Mouse (Mus musculus) heart, embryonic 15.5 days (tissue): ENCODE results near the gene Chrnd. TPM values are rescaled to one million over a fixed set of nuclear protein-coding genes. Genes with fewer than 3 reads are reported as not detected.

ENCODE experiments used
- ATAC-seq: fragments of 200-750 bp; cut with Nextera tagmentation; replicated peaks from 2 replicates; pipeline ENCODE4 v1.8.0; 2017; ENCODE audit warnings: low read depth, moderate TSS enrichment; ENCODE audit not compliant: insufficient number of reproducible peaks, insufficient read depth, low FRiP score
- H3K27ac ChIP-seq: fragments of 300-500 bp; sonication (generic); 2 replicates; pipeline ENCODE4 v1.5.1; 2015; ENCODE audit warnings: mild to moderate bottlenecking, inconsistent platforms
- H3K27me3 ChIP-seq: fragments of 300-500 bp; sonication (generic); 2 replicates; pipeline ENCODE4 v1.6.1; 2015; ENCODE audit warnings: inconsistent platforms
- H3K36me3 ChIP-seq: fragments of 300-500 bp; sonication (generic); 2 replicates; pipeline ENCODE4 v1.6.1; 2015; ENCODE audit warnings: mild to moderate bottlenecking, inconsistent platforms
- H3K4me1 ChIP-seq: fragments of 300-500 bp; sonication (generic); replicated peaks from 2 replicates; pipeline ENCODE4 v1.6.1; 2015; ENCODE audit warnings: inconsistent platforms
- H3K4me2 ChIP-seq: fragments of 300-500 bp; sonication (generic); 2 replicates; pipeline ENCODE4 v1.6.1; 2015; ENCODE audit warnings: inconsistent platforms, mild to moderate bottlenecking, moderate library complexity
- H3K4me3 ChIP-seq: fragments of 300-500 bp; sonication (generic); 2 replicates; pipeline ENCODE4 v1.5.1; 2015; ENCODE audit warnings: mild to moderate bottlenecking, inconsistent platforms
- H3K9ac ChIP-seq: fragments of 300-500 bp; sonication (generic); 2 replicates; pipeline ENCODE4 v1.6.1; 2015; ENCODE audit warnings: mild to moderate bottlenecking, inconsistent platforms
- H3K9me3 ChIP-seq: fragments of 300-500 bp; sonication (generic); replicated peaks from 2 replicates; pipeline ENCODE4 v1.6.1; 2016; ENCODE audit warnings: inconsistent platforms
- WGBS: fragments of 180-500 bp; shearing (Covaris S2); methylation state at CpG from one replicate; pipeline ENCODE4 v1.1.7; 2015; ENCODE audit warnings: mixed read lengths; 5-methylcytosine and 5-hydroxymethylcytosine counted together
- polyA plus RNA-seq: library from polyadenylated mRNA; unstranded; fragments of >200 nt; fragmentation: Nextera tagmentation; extraction: Ambion mirVana; gene quantifications from 2 replicates; pipeline ENCODE4 v1.2.1, GENCODE M21; 2015

The Chrnd gene
- polyA plus RNA-seq, 1 experiment from 2014 or later, result not detected

- no peaks in the 10 kb centered on the region for H3K9me3 ChIP-seq
- H3K4me2 ChIP-seq, result no peak overlapping the region
- H3K4me1 ChIP-seq, result peaks cover 5% of the 10 kb centered on the region
- no peak for ATAC-seq
- H3K36me3 ChIP-seq, result peaks cover 5% of the 10 kb centered on the region; the same call in 1 of the 2 replicates
- WGBS, result 85% methylated on average over 8 of the region's 8 CpGs
- no peak overlapping the region for H3K9ac ChIP-seq
- no peaks in the 10 kb centered on the region for H3K27me3 ChIP-seq
- H3K4me3 ChIP-seq, result no peak overlapping the region
- H3K27ac ChIP-seq, result no peak overlapping the region
Observed at GRCm38 (mm10) chr1:87243021-87243420, 52.6 kb downstream of the Chrnd start.

GRCm38 (mm10) chr1:87245430-87245829, 55.0 kb downstream of the Chrnd start:
- H3K4me3 ChIP-seq, result no peak overlapping the region
- ATAC-seq, result no peak
- no peaks in the 10 kb centered on the region for H3K36me3 ChIP-seq
- H3K9ac ChIP-seq, result no peak overlapping the region
- H3K27me3 ChIP-seq, result no peaks in the 10 kb centered on the region
- peaks cover 5% of the 10 kb centered on the region for H3K4me1 ChIP-seq
- no peak overlapping the region for H3K27ac ChIP-seq
- H3K4me2 ChIP-seq, result no peak overlapping the region
- no peaks in the 10 kb centered on the region for H3K9me3 ChIP-seq
- WGBS, result 19% methylated on average over 1 of the region's 1 CpGs

GRCm38 (mm10) chr1:87245929-87246815, 55.8 kb downstream of the Chrnd start:
- Histone ChIP-seq H3K4me3 (no peak overlapping the region), H3K4me2 (peak overlapping the region; percentile 37; the same call in 1 of the 2 replicates), H3K27ac (no peak overlapping the region), H3K9ac (no peak overlapping the region), H3K9me3 (no peaks in the 10 kb centered on the region), H3K27me3 (no peaks in the 10 kb centered on the region), H3K36me3 (no peaks in the 10 kb centered on the region), H3K4me1 (peaks cover 5% of the 10 kb centered on the region)
- peak; percentile 60; the same call in 1 of the 2 replicates for ATAC-seq
- WGBS, result 28% methylated on average over 22 of the region's 22 CpGs

Other genes starting within 250 kb of the Chrnd start
- not detected in 2 replicates for gene Alppl2, start 100.7 kb upstream of the Chrnd start, polyA plus RNA-seq
- gene Alpi, start 89.0 kb upstream of the Chrnd start, polyA plus RNA-seq, result not detected in 2 replicates
- gene Akp3, start 65.6 kb upstream of the Chrnd start, polyA plus RNA-seq, result not detected in 2 replicates
- gene Ecel1, start 34.1 kb upstream of the Chrnd start, polyA plus RNA-seq, result 0.83 and 5.1 TPM in 2 replicates
- gene Prss56, start 7.3 kb upstream of the Chrnd start, polyA plus RNA-seq, result 0.05 and 0.08 TPM in 2 replicates
- gene Chrng, start 14.1 kb downstream of the Chrnd start, polyA plus RNA-seq, result 1.1 and 1.4 TPM in 2 replicates
- gene Eif4e2, start 23.3 kb downstream of the Chrnd start, polyA plus RNA-seq, result 99.0 and 106 TPM in 2 replicates
- 0.23 and 1.6 TPM in 2 replicates for gene Efhd1, start 73.8 kb downstream of the Chrnd start, polyA plus RNA-seq
- 30.8 and 34.9 TPM in 2 replicates for gene Gigyf2, start 136.4 kb downstream of the Chrnd start, polyA plus RNA-seq
- 0.35 and 0.62 TPM in 2 replicates for gene Kcnj13, start 204.1 kb downstream of the Chrnd start, polyA plus RNA-seq